Mouse (Mus musculus) limb, embryonic 15.5 days (tissue): Measurements from ENCODE around the gene Krtap7-1. TPM values are rescaled to one million over a fixed set of nuclear protein-coding genes. Genes with fewer than 3 reads are reported as not detected.

ENCODE experiments used
- ATAC-seq: fragments of 200-750 bp; cut with Nextera tagmentation; 2 replicates; pipeline ENCODE4 v1.8.0; 2017; ENCODE audit warnings: low read depth, moderate TSS enrichment; ENCODE audit not compliant: insufficient number of reproducible peaks, low FRiP score, low TSS enrichment
- H3K27ac ChIP-seq: fragments of 300-500 bp; sonication (generic); 2 replicates; pipeline ENCODE4 v1.5.1; 2015; ENCODE audit warnings: moderate library complexity, mild to moderate bottlenecking, inconsistent platforms
- H3K27me3 ChIP-seq: fragments of 300-500 bp; sonication (generic); 2 replicates; pipeline ENCODE4 v1.6.1; 2015; ENCODE audit warnings: inconsistent platforms
- H3K36me3 ChIP-seq: fragments of 300-500 bp; sonication (generic); 2 replicates; pipeline ENCODE4 v1.6.1; 2015; ENCODE audit warnings: inconsistent platforms
- H3K4me1 ChIP-seq: fragments of 300-500 bp; sonication (generic); 2 replicates; pipeline ENCODE4 v1.6.1; 2015; ENCODE audit warnings: inconsistent platforms
- H3K4me2 ChIP-seq: fragments of 300-500 bp; sonication (generic); 2 replicates; pipeline ENCODE4 v1.6.1; 2015; ENCODE audit warnings: mild to moderate bottlenecking, inconsistent platforms
- H3K4me3 ChIP-seq: fragments of 300-500 bp; sonication (generic); 2 replicates; pipeline ENCODE4 v1.5.1; 2015; ENCODE audit warnings: mild to moderate bottlenecking, inconsistent platforms
- H3K9ac ChIP-seq: fragments of 300-500 bp; sonication (generic); 2 replicates; pipeline ENCODE4 v1.6.1; 2015; ENCODE audit warnings: inconsistent platforms
- H3K9me3 ChIP-seq: fragments of 300-500 bp; sonication (generic); 2 replicates; pipeline ENCODE4 v1.6.1; 2016; ENCODE audit warnings: inconsistent platforms
- WGBS: fragments of 180-500 bp; shearing (Covaris S2); methylation state at CpG from one replicate; pipeline ENCODE4 v1.1.7; 2015; 5-methylcytosine and 5-hydroxymethylcytosine counted together
- polyA plus RNA-seq: library from polyadenylated mRNA; unstranded; fragments of >200 nt; fragmentation: Nextera tagmentation; extraction: Ambion mirVana; gene quantifications from 2 replicates; pipeline ENCODE4 v1.2.1, GENCODE M21; 2015

The Krtap7-1 gene
- 1.5 and 1.9 TPM in 2 replicates for polyA plus RNA-seq

DNA sequence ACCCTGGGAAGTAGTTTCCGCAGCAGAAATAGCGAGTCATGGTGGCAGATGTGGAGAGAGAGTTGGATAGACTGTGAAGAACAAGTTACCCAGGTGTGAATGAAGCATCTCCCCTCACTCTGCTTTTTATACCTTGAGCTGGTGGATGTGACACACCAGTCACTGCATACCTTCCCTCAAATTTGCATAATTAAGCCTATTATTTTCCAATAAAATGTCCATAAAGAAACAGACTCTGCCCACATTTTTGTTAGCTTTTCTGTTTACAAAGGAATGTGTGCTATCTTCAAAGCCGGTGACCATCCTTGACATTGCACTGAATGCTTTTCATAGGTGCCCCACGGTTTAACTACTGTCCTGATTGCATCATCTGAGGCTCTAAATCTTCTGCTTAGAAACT lies at the start of gene Krtap7-1:
TSS of gene Krtap7-1 (minus strand) at position 101 of the 400 bp plus-strand sequence.
- H3K27ac ChIP-seq = no peak within 1 kb of the TSS
- no peak for ATAC-seq
- no peaks in the 10 kb centered on the region for H3K9me3 ChIP-seq
- H3K9ac ChIP-seq = no peak within 1 kb of the TSS
- H3K4me1 ChIP-seq = no peaks in the 10 kb centered on the region
- H3K36me3 ChIP-seq = no peaks in the 10 kb centered on the region
- no peak within 1 kb of the TSS for H3K4me2 ChIP-seq
- H3K27me3 ChIP-seq = no peaks in the 10 kb centered on the region
- 80% methylated on average over 4 of the region's 4 CpGs for WGBS
- no peak within 1 kb of the TSS for H3K4me3 ChIP-seq

DNA sequence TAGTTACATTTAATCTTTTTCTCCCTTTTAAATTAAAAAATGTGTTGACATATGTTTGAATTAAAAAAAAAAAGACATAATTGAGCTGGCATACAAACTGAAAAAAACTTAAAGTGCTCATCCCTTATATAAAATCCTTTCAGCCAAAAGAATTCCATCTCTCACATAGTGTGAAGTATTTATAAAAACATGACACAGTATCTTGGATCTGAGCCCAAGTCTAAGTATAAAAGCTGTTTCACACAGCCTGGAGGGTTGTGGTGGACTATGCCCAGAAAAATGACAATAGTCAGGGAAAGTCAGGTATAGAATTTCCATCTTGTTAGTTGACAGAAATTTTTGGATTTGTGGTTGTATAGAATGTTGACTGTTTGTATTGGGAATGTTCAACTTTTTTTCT lies 42.2 kb upstream of the Krtap7-1 start:
- H3K27me3 ChIP-seq = no peaks in the 10 kb centered on the region
- no peaks in the 10 kb centered on the region for H3K36me3 ChIP-seq
- no peak overlapping the region for H3K27ac ChIP-seq
- no peak overlapping the region for H3K4me3 ChIP-seq
- ATAC-seq = no peak
- no peaks in the 10 kb centered on the region for H3K4me1 ChIP-seq
- H3K4me2 ChIP-seq = no peak overlapping the region
- H3K9me3 ChIP-seq = no peaks in the 10 kb centered on the region
- no peak overlapping the region for H3K9ac ChIP-seq

DNA sequence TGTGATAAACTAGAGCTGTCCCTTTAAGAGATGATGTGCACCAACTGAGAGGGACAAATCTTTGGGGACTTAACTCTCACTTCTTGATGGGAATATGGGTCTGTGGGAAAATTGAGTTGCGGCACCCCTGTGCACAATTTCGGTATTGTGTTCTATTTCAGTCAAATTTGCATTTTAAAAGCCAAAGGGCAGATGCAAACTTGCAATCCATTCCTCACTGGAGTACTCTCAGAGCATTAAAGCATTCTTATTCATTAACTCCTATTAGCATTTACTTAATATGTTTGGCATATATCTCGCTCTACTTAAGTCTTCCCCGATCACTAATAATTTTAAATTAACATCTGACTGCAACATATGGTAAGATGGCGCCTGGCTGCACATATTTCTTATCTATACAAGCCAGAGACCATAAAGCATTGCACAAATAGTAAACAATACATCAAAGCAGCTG lies 29.9 kb upstream of the Krtap7-1 start:
- no peaks in the 10 kb centered on the region for H3K36me3 ChIP-seq
- no peaks in the 10 kb centered on the region for H3K9me3 ChIP-seq
- 79% methylated on average over 5 of the region's 5 CpGs for WGBS
- no peak overlapping the region for H3K4me2 ChIP-seq
- no peaks in the 10 kb centered on the region for H3K4me1 ChIP-seq
- no peak overlapping the region for H3K27ac ChIP-seq
- no peaks in the 10 kb centered on the region for H3K27me3 ChIP-seq
- H3K9ac ChIP-seq = no peak overlapping the region
- no peak for ATAC-seq
- H3K4me3 ChIP-seq = no peak overlapping the region

DNA sequence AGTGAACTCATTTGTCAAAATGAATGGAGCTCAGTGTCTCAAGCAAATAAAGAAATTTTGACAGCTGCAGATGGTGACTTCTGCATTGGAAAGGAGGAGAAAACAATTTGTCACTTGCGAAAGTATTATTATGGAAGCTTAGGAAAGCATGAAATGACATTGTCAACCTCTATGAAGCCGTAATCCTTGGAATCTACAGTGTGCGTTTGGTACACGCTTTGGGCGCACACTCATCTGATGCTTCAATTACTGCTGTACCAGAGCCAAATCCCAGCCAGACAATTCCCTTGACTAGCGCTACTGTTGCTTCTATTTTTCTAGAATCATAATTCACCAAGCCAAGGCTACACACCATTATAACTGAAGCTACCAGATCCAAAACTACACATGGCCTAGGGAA lies 29.2 kb upstream of the Krtap7-1 start:
- Histone ChIP-seq H3K4me3 (no peak overlapping the region), H3K36me3 (no peaks in the 10 kb centered on the region), H3K27me3 (no peaks in the 10 kb centered on the region), H3K9me3 (no peaks in the 10 kb centered on the region), H3K9ac (no peak overlapping the region), H3K4me2 (no peak overlapping the region), H3K27ac (no peak overlapping the region), H3K4me1 (no peaks in the 10 kb centered on the region)
- WGBS = 85% methylated on average over 6 of the region's 6 CpGs
- ATAC-seq = no peak

DNA sequence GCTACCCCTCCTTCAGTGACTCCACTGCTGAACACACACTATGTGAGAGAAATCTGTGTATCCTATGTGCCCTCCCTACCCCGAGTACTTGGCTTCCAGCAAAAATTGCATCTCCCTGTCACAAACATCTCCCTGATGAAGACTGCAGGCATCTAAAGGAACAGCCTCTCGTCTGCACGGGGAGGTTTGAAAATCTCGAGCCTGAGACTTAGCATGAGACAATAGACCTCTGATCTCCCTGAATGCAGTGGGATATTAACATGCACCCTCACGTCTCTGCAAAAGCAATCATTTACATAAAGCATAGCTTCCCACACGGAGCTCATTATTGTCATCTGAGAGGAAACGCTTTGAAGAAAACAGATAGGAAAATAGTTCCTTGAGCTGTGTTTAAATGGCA lies 22.4 kb upstream of the Krtap7-1 start:
- WGBS = 38% methylated on average over 7 of the region's 7 CpGs
- no peak for ATAC-seq
- no peaks in the 10 kb centered on the region for H3K27me3 ChIP-seq

DNA sequence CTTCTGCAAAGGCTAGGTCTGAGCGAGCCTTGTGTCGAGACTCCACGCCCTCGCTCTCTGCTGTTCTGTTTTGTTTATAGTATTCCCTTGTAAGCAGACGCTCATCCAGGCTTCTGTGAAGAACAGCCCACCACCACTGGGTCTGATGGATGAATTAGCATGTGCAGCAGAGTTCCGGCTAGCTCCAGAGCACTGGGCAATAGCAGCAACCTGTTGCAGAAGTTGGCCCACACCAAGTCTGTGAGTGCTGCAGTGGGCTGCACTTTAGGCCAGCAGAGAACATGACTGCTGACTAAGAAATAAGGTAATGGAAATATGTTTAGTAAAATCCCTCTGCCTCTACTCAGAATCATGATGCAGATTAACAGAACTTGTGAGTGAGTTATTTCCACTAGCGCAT lies 21.7 kb upstream of the Krtap7-1 start:
- Histone ChIP-seq H3K9ac (no peak overlapping the region), H3K27me3 (no peaks in the 10 kb centered on the region), H3K4me1 (no peaks in the 10 kb centered on the region), H3K27ac (no peak overlapping the region), H3K4me3 (no peak overlapping the region), H3K9me3 (no peaks in the 10 kb centered on the region), H3K36me3 (no peaks in the 10 kb centered on the region), H3K4me2 (no peak overlapping the region)
- 63% methylated on average over 7 of the region's 7 CpGs for WGBS
- ATAC-seq = no peak

More for the DNA sequence above, 22.4 kb upstream of the Krtap7-1 start:
- H3K4me1 ChIP-seq = no peaks in the 10 kb centered on the region
- H3K4me2 ChIP-seq = no peak overlapping the region
- no peaks in the 10 kb centered on the region for H3K36me3 ChIP-seq
- H3K4me3 ChIP-seq = no peak overlapping the region
- H3K9me3 ChIP-seq = no peaks in the 10 kb centered on the region
- H3K9ac ChIP-seq = no peak overlapping the region
- no peak overlapping the region; the same call in 1 of the 2 replicates for H3K27ac ChIP-seq

DNA sequence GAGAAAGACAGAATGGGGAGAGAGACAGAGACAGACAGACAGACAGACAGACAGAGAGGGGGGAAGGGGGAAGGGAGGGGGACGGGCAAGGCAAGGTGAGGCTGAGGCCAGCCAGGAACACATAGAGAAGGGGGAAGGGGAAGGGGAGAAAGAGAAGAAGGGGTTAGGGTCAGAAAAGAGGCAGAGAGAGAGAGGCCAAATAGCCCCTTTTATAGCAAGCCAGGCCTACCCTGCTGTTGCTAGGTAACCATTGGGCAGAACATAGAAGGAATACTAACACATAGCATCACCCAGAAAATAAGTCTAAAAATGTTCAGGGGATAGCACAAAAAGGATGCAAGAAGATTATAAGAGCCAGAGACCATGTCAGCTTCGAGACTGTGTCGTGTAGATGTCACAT lies 20.3 kb upstream of the Krtap7-1 start:
- Histone ChIP-seq H3K9me3 (no peaks in the 10 kb centered on the region), H3K9ac (no peak overlapping the region), H3K4me1 (no peaks in the 10 kb centered on the region), H3K27ac (no peak overlapping the region), H3K36me3 (no peaks in the 10 kb centered on the region), H3K27me3 (no peaks in the 10 kb centered on the region), H3K4me2 (no peak overlapping the region), H3K4me3 (no peak overlapping the region)
- no peak for ATAC-seq
- 87% methylated on average over 3 of the region's 3 CpGs for WGBS

DNA sequence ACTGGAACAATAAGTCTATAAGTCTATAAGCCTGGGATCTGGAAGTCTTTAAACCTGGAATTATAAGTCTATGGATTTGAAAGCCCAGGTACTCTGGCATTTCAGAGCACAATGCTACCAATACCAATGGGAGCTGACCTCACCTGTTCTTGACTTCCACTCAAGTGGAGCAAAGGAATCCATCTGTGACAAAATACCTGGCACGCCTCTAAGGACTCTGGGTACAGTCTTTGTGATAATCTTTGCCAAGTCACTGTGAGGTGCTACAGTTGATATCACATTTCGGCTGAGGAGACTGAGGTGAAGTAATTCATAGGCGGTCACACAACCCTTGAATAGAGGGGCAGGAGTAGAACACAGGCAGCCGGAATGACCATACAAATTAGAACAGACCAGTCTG lies 12.9 kb upstream of the Krtap7-1 start:
- Histone ChIP-seq H3K9me3 (no peaks in the 10 kb centered on the region), H3K4me2 (no peak overlapping the region), H3K36me3 (no peaks in the 10 kb centered on the region), H3K4me3 (no peak overlapping the region), H3K4me1 (no peaks in the 10 kb centered on the region), H3K27me3 (no peaks in the 10 kb centered on the region), H3K27ac (no peak overlapping the region), H3K9ac (no peak overlapping the region)
- 83% methylated on average over 4 of the region's 4 CpGs for WGBS
- ATAC-seq = no peak

DNA sequence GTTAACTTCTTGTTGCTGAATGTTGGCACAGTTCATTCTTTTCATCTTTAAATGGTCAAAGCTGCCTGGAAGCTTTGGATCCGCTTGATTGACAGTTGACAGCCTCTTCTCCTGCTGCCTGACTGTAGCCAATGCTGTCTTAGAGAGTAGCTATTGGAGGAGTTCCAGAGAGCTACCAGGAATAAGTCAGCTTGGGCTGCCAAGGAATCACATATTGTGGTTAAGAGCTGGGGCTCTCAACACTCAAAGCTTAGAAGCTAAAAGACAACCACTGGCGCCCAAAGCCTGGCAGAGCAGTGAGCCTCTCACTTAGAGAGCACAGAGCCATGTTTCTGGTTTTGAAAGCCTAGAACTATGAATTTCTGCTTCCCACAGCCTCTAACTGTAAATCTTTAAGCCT lies 12.4 kb upstream of the Krtap7-1 start:
- no peak overlapping the region for H3K4me3 ChIP-seq
- H3K36me3 ChIP-seq = no peaks in the 10 kb centered on the region
- H3K4me1 ChIP-seq = no peaks in the 10 kb centered on the region
- WGBS = 82% methylated on average over 2 of the region's 2 CpGs
- no peak overlapping the region for H3K27ac ChIP-seq
- H3K9me3 ChIP-seq = no peaks in the 10 kb centered on the region
- ATAC-seq = no peak
- H3K27me3 ChIP-seq = no peaks in the 10 kb centered on the region
- no peak overlapping the region for H3K4me2 ChIP-seq
- H3K9ac ChIP-seq = no peak overlapping the region

DNA sequence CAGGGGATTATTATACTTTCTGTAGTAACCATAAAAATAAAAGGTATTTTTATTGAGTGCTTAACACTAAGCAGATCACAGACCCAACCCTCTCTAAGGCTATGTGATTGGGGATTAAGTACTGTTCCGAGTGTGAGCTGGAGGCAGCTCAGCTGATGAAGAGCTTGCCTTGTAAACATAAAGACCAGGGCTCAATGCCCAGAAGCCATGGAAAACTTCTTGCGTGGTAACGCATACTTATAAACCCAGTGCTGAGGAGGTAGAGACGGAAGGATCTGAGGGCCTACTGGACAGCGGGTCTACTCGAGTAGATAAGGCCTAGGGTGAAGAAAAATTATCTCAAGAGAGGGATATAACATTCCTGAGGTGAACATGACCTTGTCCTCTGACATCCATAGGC lies 12.0 kb upstream of the Krtap7-1 start:
- Histone ChIP-seq H3K27me3 (no peaks in the 10 kb centered on the region), H3K4me3 (no peak overlapping the region), H3K36me3 (no peaks in the 10 kb centered on the region), H3K4me1 (no peaks in the 10 kb centered on the region), H3K4me2 (no peak overlapping the region), H3K9me3 (no peaks in the 10 kb centered on the region), H3K9ac (no peak overlapping the region), H3K27ac (no peak overlapping the region)
- ATAC-seq = no peak
- WGBS = 48% methylated on average over 6 of the region's 6 CpGs

DNA sequence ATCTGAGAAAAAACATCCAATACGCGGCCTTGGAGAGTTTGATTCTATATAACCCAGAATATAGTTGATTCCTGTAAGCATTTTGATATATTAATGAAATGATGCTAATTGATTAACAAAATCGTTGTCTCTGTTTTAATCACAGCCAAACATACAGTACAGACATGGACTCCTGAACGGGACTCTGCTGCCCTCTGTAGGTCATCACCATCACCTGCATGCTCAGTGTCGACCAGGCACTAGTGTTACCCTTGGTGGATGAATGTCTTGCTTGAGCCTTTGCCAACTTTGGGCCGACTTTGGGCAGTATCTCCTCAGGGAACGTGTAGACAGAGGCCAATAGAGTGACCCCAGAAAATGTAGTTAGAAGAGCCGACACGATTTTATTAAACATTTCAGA lies 9.5 kb upstream of the Krtap7-1 start:
- Histone ChIP-seq H3K4me3 (no peak overlapping the region), H3K4me2 (no peak overlapping the region), H3K9ac (no peak overlapping the region), H3K36me3 (no peaks in the 10 kb centered on the region), H3K9me3 (no peaks in the 10 kb centered on the region), H3K4me1 (no peaks in the 10 kb centered on the region), H3K27ac (no peak overlapping the region), H3K27me3 (no peaks in the 10 kb centered on the region)
- ATAC-seq = no peak
- 58% methylated on average over 9 of the region's 9 CpGs for WGBS

DNA sequence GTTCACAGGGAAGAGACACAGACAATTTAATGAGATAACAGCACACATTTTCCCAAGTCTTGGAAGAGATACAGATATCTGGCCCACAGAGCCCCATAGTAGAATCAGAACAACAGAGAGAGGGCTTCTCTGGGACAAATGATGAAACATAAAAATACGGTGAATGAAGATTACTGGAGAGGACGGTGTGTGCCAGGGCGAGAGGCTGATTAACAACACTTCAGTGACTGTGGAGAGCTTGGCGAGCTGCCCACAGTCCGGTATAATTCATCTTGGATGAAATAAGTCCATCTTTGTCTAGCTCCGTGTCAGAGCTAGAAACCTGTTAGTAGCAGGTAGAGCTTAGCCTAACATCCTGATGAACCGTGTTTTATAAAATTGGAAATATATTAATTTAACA lies 5.3 kb upstream of the Krtap7-1 start:
- WGBS = 67% methylated on average over 7 of the region's 7 CpGs
- Histone ChIP-seq H3K9ac (no peak overlapping the region), H3K36me3 (no peaks in the 10 kb centered on the region), H3K27ac (no peak overlapping the region), H3K4me3 (no peak overlapping the region), H3K4me1 (no peaks in the 10 kb centered on the region), H3K27me3 (no peaks in the 10 kb centered on the region), H3K4me2 (no peak overlapping the region), H3K9me3 (no peaks in the 10 kb centered on the region)
- ATAC-seq = no peak

DNA sequence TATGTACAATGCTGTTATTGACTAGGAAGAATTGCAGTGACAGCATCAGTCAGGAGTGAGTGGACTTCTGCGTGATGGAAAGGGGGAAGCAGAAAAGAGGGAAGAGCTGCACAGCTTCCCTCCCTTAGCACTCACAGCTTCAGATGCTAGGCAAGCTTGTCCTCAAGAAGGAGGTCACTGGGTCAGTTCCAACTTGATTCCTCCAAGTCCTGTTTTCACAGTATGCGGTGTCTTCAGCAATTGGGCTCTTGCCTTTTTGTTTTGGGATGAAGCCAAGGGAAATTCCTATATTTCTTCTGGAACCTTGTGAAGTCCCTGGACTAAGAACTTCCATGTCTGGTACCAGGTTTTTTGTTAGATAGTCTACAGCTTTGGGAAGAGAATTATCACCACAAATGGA lies 4.6 kb downstream of the Krtap7-1 start:
- no peak for ATAC-seq
- no peak overlapping the region for H3K27ac ChIP-seq
- WGBS = 74% methylated on average over 2 of the region's 2 CpGs
- no peak overlapping the region for H3K9ac ChIP-seq
- no peaks in the 10 kb centered on the region for H3K9me3 ChIP-seq
- no peak overlapping the region for H3K4me2 ChIP-seq
- H3K36me3 ChIP-seq = no peaks in the 10 kb centered on the region
- no peaks in the 10 kb centered on the region for H3K4me1 ChIP-seq
- no peaks in the 10 kb centered on the region for H3K27me3 ChIP-seq
- no peak overlapping the region for H3K4me3 ChIP-seq
